ENCODE assay signal across 9 mouse cellular contexts in genomic region chr12:90915929-90916713, GRCm38 (mm10).
DNase-seq lines count a peak whose midpoint lies in the region; ATAC-seq lines count a peak whose summit lies in the region.
"Had no signal": no experiment of that assay in that cellular context is flagged by ENCODE, and none has a peak within 500 bp of the region (broad histone marks: within the 10 kb centered on the region; RNA-seq: fewer than 3 reads in every experiment).

No protein-coding gene starts in this region.

- H3K9me3 ChIP-seq in hindbrain, embryonic 15.5 days: no peaks in the 10 kb centered on the region
- H3K9me3 ChIP-seq in neural tube, embryonic 12.5 days: no peaks in the 10 kb centered on the region
- H3K9me3 ChIP-seq in heart, embryonic 11.5 days (replicated peaks; ENCODE audit: control insufficient read depth, low read length): no peaks in the 10 kb centered on the region
- H3K9me3 ChIP-seq: limb, embryonic 12.5 days had no signal

- no peaks in the 10 kb centered on the region for H3K27me3 ChIP-seq in hindbrain, embryonic 15.5 days
- H3K27me3 ChIP-seq in neural tube, embryonic 12.5 days (replicated peaks): no peaks in the 10 kb centered on the region
- H3K27me3 ChIP-seq in heart, embryonic 11.5 days (ENCODE audit: control insufficient read depth, insufficient read depth, low read length): no peaks in the 10 kb centered on the region
- H3K27me3 ChIP-seq: limb, embryonic 12.5 days had no signal

- ATAC-seq in hindbrain, embryonic 15.5 days (ENCODE audit: low FRiP score, low read depth): peak; percentile 92
- peak; percentile 87 for ATAC-seq in neural tube, embryonic 12.5 days (ENCODE audit: low FRiP score, low read depth)
- no peak for ATAC-seq in heart, embryonic 11.5 days (replicated peaks; ENCODE audit: insufficient number of reproducible peaks, low FRiP score, low TSS enrichment)

- 53% methylated on average over 11 of the region's 11 CpGs for WGBS in hindbrain, embryonic 15.5 days
- 36% methylated on average over 11 of the region's 11 CpGs for WGBS in neural tube, embryonic 12.5 days
- 78% methylated on average over 11 of the region's 11 CpGs for WGBS in heart, embryonic 11.5 days (ENCODE audit: insufficient replicate concordance)

- no peak overlapping the region for H3K4me3 ChIP-seq in hindbrain, embryonic 15.5 days
- H3K4me3 ChIP-seq in neural tube, embryonic 12.5 days: no peak overlapping the region
- H3K4me3 ChIP-seq in heart, embryonic 11.5 days (ENCODE audit: low read depth, low read length): no peak overlapping the region
- H3K4me3 ChIP-seq: limb, embryonic 12.5 days had no signal

- no peak overlapping the region for H3K27ac ChIP-seq in hindbrain, embryonic 15.5 days (replicated peaks)
- no peak overlapping the region for H3K27ac ChIP-seq in neural tube, embryonic 12.5 days
- no peak overlapping the region for H3K27ac ChIP-seq in heart, embryonic 11.5 days (ENCODE audit: low read depth, low read length)
- H3K27ac ChIP-seq: limb, embryonic 12.5 days had no signal

- DNase-seq in embryo, embryonic 11 days: peak; percentile 20
- no peak for DNase-seq in embryo, embryonic 10.5 days (ENCODE audit: low spot score)
- peak; percentile 11 for DNase-seq in adipocyte (ENCODE audit: low spot score)
- no peak for DNase-seq in lung, postnatal 14 days
- DNase-seq in heart, adult 9 months (ENCODE audit: low spot score in 2 of 2): no peak

- H3K9ac ChIP-seq in hindbrain, embryonic 15.5 days: no peak overlapping the region
- no peak overlapping the region for H3K9ac ChIP-seq in neural tube, embryonic 12.5 days
- H3K9ac ChIP-seq in heart, embryonic 11.5 days (ENCODE audit: low read depth, low read length): no peak overlapping the region
- H3K9ac ChIP-seq: limb, embryonic 12.5 days had no signal

- H3K4me1 ChIP-seq in hindbrain, embryonic 15.5 days (replicated peaks): no peaks in the 10 kb centered on the region
- no peaks in the 10 kb centered on the region for H3K4me1 ChIP-seq in neural tube, embryonic 12.5 days
- H3K4me1 ChIP-seq in heart, embryonic 11.5 days (ENCODE audit: control insufficient read depth, insufficient read depth, low read length): no peaks in the 10 kb centered on the region

- H3K4me2 ChIP-seq in hindbrain, embryonic 15.5 days: no peak overlapping the region
- no peak overlapping the region for H3K4me2 ChIP-seq in neural tube, embryonic 12.5 days (replicated peaks)
- H3K4me2 ChIP-seq in heart, embryonic 11.5 days: no peak overlapping the region
- H3K4me2 ChIP-seq: limb, embryonic 12.5 days had no signal

- H3K36me3 ChIP-seq in hindbrain, embryonic 15.5 days: no peaks in the 10 kb centered on the region
- H3K36me3 ChIP-seq in neural tube, embryonic 12.5 days: no peaks in the 10 kb centered on the region
- no peaks in the 10 kb centered on the region for H3K36me3 ChIP-seq in heart, embryonic 11.5 days (ENCODE audit: control insufficient read depth, insufficient read depth, low read length)
- H3K36me3 ChIP-seq: limb, embryonic 12.5 days had no signal

Comparison
In these comparisons a context has a peak if more than half of its experiments do, and no peak if none do; other contexts are left out.
1. DNase-seq: peak in embryo, embryonic 11 days (single experiment) and adipocyte (single experiment); none in embryo, embryonic 10.5 days (single experiment), lung, postnatal 14 days (single experiment) and heart, adult 9 months (0 of 2).